Mouse (Mus musculus): ENCODE measurements around the gene Zfp595. TPM values are rescaled to one million over a fixed set of nuclear protein-coding genes. Genes with fewer than 3 reads are reported as not detected.
"Not testable (repeated sequence)": the region's sequence is repeated elsewhere in the genome, so short reads cannot be mapped to it uniquely, and the experiment has no call there.

Gene Zfp595
- total RNA-seq (2021) = 1 to 10 TPM; 2.3 to 2.5 TPM

DNA sequence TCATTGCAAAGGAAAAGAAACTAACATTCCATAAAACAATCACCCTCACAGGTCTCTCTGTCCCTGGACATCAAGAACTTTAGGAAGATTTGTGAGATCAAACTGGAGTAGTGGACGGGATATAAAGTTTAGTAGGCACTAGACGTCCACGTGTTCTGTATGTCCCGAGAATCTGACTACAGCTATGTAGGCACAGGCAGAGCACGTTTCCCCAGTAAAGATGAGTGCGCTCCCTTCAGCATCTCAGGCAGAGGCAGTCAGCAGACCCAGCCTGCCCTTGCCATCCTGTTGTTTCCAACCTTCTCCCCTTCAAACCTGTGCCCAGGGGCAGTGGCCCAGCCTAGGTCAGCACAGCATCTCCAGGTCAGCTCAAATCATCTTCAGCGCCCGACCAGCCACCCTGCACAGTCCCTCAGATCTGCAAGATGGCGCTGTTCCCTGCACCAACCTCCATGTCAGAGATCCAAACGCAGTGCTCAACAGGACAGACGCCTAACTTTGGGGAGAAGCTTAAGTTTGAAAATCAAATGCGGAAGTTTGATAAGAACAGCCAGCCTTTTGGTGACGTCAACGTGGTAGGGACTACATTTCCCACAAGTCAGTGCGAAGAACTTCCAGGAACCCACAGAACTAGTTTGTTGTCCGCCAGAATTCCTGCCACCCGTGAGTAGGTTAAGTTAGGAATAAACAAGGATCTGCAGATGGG, at the start of gene Zfp595:
Gene Zfp595 (minus strand): TSS at position 552 of the 706 bp plus-strand sequence.
- peak; percentile 82 to 83 for DNase-seq (ENCODE audit: extremely low spot score in 1 of 2, low spot score in 2 of 2)
- intact Hi-C loops (cut with DNase I) = no loop called here

DNA sequence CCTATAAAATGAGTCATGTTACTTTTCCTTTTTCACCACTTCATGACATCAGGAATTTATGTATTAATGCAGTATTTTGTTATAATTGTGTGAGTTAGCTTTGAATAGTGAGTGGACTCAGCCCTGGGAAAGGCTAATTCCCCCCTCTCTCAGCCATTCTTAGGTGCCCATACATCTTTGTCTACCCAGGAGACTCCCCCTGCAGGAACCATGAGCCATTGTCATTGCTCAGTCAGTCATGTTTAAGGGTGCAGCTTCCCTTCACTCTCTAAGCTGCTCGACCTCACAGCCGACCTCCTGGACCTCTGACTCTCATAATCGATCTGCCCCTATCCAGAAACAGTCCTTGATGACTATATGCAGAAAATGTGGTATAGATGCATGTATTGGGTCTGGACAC, 43.9 kb upstream of the Zfp595 start:
- intact Hi-C loops (cut with DNase I); DNase-seq (ENCODE audit: extremely low spot score in 1 of 2, low spot score in 2 of 2): not testable (repeated sequence)

DNA sequence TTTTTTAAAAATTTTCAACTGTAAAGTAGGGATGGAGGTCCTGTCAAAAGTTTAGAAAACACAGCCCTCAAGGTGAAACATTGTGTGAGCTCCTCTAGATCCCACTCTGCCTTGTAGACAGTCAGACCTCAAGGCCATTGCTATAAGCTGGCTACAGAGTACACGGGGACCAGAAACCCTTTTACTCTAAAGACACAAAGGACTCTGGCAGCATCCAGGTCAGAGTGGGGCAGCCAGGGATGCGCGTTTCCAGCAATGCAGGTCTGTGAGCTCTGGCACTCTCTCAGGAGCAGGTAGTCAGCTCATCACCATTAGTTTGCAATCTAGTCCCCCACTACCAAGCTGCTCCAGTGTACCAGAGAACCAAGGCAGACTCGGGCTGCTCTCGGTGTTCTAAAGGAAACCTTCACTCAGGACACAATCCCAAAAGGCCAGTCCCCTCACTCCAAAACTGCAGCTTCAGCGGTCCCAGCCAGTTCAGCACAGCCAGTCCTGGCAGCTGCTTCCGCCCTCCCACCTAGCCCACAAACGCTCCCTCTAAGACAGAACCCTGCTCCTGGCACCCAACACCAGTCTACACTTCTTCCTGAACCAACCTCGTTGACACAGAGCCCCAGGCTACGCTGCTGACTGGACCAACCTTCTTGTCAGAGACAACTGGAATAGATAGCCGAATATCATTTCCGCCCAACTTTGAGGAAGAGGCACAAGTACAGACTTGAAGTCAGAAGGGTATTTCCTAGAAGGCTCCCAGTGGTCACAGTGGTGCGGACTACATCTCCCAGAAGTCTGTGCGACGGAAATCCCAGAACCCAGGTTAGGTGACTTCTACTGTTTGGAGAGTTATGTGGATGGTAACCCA, 42.9 kb upstream of the Zfp595 start, which contains the start of the genes Gm28041 and Zfp456:
Gene Gm28041 (minus strand): TSS at position 684 of the 862 bp plus-strand sequence.
Gene Zfp456 (minus strand): TSS at position 761 of the 862 bp plus-strand sequence.
- peak; percentile 51 to 53 for DNase-seq (ENCODE audit: extremely low spot score in 1 of 2, low spot score in 2 of 2)
- intact Hi-C loops (cut with DNase I) = loop anchor here (2.0 kb wide), 1 partner anchor 200 kb away; no protein-coding TSS in a partner anchor

DNA sequence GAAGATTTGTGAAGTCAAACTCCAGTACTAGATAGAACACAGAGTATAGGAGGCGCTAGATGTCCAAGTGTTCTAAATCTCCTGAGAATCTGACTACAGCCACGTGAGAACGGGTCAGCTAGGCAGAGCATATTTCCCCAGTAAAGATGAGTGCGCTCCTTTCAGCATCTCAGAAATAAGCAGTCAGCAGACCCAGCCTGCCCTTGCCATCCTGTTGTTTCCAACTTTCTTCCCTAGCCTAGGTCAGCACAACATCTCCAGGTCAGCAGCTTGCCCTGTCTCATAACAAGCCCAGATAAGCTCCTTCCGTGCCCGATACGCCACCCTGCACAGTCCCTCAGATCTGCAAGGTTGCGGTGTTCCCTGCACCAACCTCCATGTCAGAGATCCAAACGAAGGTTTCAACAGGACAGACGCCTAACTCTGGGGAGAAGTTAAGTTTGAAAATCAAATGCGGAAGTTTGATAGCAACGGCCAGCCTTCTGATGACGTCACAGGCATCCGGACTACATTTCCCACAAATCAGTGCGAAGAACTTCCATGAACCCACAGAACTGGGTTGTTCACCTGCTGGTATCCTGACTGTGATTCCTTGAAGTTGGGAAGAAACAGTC, 27.9 kb upstream of the Zfp595 start, which contains the start of the genes Gm28044 and Zfp953:
Gene Gm28044 (minus strand): TSS at position 406 of the 614 bp plus-strand sequence.
Gene Zfp953 (minus strand): TSS at position 475 of the 614 bp plus-strand sequence.
- intact Hi-C loops (cut with DNase I) = no loop called here
- peak; percentile 89 for DNase-seq (ENCODE audit: extremely low spot score in 1 of 2, low spot score in 2 of 2)

DNA sequence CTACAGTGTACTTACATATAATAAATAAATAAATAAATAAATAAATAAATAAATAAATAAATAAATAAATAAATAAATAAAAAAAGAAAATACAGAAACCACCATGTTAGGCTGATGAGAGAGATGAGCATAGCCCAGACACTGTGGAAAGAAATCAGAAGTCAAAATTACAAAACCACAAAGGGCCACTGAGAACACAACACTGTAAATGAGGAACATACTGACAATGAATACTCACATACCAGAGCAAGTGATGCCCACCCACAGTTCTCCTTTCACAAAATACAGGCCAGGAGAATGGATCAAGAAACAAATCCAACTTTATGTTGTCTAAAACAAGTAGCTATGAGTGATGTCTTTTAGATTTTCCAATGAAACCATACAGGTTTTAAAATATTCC, 19.5 kb upstream of the Zfp595 start:
- DNase-seq (ENCODE audit: extremely low spot score in 1 of 2, low spot score in 2 of 2) = no peak
- intact Hi-C loops (cut with DNase I) = no loop called here

DNA sequence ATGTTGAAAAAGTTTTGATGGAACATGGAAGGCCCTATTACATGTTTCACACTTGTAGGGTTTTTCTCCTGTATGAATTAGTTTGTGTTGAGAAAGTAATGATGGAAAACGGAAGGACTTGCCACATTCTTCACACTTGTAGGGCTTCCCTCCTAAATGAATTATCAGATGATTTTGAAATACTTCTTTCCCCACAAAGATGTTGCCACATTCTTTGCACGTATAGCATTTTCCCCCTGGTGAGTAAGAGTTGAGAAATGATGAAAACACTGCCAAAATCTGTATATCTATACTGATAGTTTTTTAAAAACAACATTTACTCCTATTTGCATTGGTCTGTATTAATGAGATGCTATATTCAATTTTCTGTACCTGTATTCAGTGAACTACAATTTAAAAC, 11.1 kb upstream of the Zfp595 start:
- no peak for DNase-seq (ENCODE audit: extremely low spot score in 1 of 2, low spot score in 2 of 2)
- intact Hi-C loops (cut with DNase I) = no loop called here

DNA sequence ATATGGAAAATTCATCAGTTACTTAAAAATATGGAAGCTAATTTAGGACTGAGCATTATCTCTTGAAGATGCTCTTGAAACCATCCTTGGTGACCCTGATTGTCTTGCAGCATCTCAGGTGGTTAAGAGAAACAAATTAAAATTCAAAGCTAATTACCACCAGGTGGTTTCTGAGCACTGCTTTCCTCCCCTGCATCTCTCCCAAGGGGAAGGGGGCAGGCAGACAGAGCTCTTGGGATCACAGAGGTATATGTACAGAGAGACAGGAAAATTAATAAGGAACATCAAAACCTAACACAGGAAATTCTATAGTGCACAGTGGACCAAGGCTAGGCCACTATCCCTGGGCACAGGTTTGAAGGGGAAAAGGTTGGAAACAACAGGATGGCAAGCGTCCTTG, 507 bp upstream of the Zfp595 start:
- intact Hi-C loops (cut with DNase I) = no loop called here
- no peak for DNase-seq (ENCODE audit: extremely low spot score in 1 of 2, low spot score in 2 of 2)

DNA sequence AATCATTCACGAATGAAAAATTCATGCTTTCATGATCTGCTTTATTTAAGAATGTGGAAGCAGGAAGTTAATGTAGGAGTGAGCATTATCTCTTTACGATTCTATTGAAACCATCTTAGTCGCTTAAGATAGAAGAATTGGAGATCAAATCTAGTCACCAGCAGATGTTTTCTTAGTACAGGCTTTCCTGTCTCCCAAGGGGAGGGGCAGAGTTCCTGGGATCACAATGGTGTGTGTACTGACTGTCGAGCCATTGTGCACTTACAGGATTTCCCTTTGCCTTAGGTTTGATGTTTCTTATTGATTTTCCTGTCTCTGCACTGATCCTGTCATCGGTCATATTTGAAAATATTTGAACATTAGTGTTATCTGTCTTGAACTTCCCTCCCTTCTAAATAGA, 25.7 kb downstream of the Zfp595 start:
- intact Hi-C loops (cut with DNase I) = no loop called here
- DNase-seq (ENCODE audit: extremely low spot score in 1 of 2, low spot score in 2 of 2) = no peak

DNA sequence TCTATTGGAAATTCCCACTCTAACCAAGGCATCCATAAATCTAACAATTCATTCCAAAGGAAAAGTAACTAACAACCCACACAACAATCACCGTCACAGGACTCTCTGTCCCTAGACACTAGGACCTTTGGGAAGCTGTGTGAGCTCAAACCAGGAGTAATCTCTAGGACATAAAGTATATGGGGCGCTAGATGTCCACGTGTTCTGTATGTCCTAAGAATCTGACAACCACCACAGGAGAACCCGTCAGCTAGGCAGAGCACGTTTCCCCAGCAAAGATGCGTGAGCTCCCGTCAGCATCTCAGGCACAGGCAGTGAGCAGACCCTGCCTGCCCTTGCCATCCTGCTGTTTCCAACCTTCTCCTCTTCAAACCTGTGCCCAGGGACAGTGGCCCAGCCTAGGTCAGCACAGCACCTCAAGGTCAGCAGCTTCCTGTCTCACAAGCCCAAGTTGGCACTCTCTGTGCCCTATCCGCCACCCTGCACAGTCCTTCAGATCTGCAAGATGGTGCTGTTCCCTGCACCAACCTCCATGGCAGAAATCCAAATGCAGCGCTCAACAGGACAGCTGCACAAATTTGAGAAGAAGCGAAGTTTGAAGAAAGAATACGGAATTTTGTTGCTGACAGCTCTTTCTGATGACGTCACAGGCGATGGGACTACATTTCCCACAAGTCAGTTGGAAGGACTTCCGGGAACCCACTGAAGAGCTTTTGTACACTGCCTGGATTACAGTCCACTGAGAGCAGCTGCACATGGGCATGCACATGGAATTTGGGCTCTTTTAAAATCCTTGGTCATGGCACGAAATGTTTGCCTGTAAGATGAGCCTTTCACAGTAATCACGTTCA, 26.3 kb downstream of the Zfp595 start, which contains the start of gene Zfp457:
Gene Zfp457 (minus strand): TSS at position 664 of the 851 bp plus-strand sequence.
- intact Hi-C loops (cut with DNase I) = no loop called here
- DNase-seq (ENCODE audit: extremely low spot score in 1 of 2, low spot score in 2 of 2) = peak; percentile 89 to 92

DNA sequence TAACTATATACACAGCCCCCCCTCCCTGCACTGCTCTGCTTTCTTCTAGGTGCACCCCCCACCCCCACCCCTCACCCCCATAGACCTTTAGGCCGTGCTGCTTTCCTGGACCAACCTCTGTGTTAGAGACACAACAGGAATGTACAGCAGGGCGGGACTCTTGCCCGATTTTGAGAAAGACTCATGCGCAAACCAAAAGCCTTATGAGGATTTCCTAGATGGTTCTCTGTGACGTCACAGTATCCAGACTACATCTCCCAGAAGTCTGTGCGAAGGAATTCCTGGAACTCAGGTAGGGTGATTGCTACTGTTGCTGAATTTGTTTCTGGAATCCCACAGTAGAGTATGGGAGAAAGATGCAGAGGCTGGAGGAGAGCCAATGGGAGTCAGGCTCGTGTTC, 54.1 kb downstream of the Zfp595 start, which contains the start of gene Zfp458:
Gene Zfp458 (minus strand): TSS at position 153 of the 400 bp plus-strand sequence.
- DNase-seq (ENCODE audit: extremely low spot score in 1 of 2, low spot score in 2 of 2) = peak in 1 of 2 experiments; percentile 21
- intact Hi-C loops (cut with DNase I) = no loop called here

DNA sequence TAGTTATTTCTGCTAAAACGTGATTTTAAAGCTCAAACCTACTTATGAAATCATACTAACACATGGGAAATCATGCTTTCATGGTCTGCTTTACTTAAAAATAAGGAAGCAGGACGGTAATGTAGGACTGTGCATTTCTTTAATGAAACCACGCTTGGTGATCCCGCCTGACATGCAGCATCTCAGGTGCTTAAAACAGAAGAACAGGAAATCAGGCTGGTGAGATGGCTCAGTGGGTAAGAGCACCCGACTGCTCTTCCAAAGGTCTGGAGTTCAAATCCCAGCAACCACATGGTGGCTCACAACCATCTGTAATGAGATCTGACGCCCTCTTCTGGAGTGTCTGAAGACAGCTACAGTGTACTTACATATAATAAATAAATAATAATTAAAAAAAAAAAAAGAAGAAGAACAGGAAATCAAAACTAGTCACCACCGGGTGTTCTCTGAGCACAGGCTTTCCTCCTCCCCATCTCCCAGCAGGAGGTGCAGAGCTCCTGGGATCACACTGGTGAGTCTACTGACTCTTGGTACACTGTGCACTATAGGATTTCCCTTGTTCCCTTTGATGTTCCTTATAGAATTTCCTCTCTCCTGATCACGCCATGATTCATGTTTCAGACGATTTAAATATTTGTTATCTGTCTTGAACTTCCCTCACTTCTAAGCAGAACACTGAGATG, 62.8 kb downstream of the Zfp595 start:
- DNase-seq (ENCODE audit: extremely low spot score in 1 of 2, low spot score in 2 of 2); intact Hi-C loops (cut with DNase I): not testable (repeated sequence)

DNA sequence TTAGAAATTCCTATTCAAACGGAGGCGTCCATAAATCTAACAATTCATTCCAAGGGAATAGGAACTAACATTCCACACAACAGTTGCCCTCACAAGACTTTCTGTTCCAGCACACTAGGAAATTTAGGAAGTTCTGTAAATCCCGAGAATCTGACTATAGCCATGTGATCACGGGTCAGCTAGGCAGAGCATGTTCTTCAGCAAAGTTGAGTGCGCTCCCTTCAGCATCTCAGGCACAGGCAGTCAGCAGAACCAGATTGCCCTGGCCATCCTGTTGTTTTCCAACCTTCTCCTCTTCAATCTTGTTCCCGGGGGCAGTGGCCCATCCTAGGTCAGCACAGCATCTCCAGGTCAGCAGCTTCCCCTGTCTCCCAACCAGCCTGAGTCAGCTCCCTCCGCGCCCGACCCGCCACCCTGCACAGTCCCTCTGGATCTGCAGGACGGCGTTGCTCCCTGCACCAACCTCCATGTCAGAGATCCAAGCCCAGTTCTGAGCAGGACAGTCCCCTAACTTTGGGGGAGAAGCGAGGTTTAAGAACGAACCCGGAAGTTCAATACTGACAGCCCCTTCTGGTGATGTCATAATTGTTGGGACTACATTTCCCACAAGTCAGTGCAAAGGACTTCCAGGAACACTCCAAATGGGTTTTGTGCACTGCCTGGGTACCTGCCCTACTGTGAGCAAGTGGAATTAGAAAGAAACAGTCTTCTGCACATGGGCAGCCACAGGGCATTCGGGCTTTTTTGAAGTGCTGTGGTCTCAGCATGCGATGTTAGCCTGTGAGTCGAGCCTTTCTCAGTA, 63.6 kb downstream of the Zfp595 start:
- intact Hi-C loops (cut with DNase I) = no loop called here
- peak; percentile 56 to 85 for DNase-seq (ENCODE audit: extremely low spot score in 1 of 2, low spot score in 2 of 2)

Other genes starting within 250 kb of the Zfp595 start
- gene Zfp708, start 234.6 kb downstream of the Zfp595 start, total RNA-seq (2021) = 1 to 10 TPM; 3.0 TPM
- 1 to 10 TPM; 1.2 to 1.7 TPM for gene Gm28557, start 224.0 kb downstream of the Zfp595 start, total RNA-seq (2021)
- gene Rslcan18, start 216.3 kb downstream of the Zfp595 start, total RNA-seq (2021) = not detected
- 10 to 100 TPM in 1 of 2 experiments, 1 to 10 TPM in 1; 9.2 to 11.4 TPM for gene Zfp759, start 210.9 kb downstream of the Zfp595 start, total RNA-seq (2021)
- 1 to 10 TPM; 4.8 to 7.8 TPM for gene Rsl1, start 159.4 kb downstream of the Zfp595 start, total RNA-seq (2021)
- gene Zfp455, start 138.1 kb downstream of the Zfp595 start, total RNA-seq (2021) = 1 to 10 TPM; 2.2 to 3.4 TPM
- gene Zfp458, start 54.1 kb downstream of the Zfp595 start, total RNA-seq (2021) = 10 to 100 TPM; 19.8 to 20.5 TPM
- gene Zfp457, start 26.1 kb downstream of the Zfp595 start, total RNA-seq (2021) = 1 to 10 TPM; 3.2 to 3.6 TPM
- gene Gm28044, start 28.0 kb upstream of the Zfp595 start, total RNA-seq (2021) = not detected
- gene Zfp953, start 28.0 kb upstream of the Zfp595 start, total RNA-seq (2021) = under 1 TPM; 0.63 to 0.64 TPM
- not detected for gene Gm28041, start 43.2 kb upstream of the Zfp595 start, total RNA-seq (2021)
- under 1 TPM; 0.67 to 0.69 TPM for gene Zfp456, start 43.2 kb upstream of the Zfp595 start, total RNA-seq (2021)
- gene Zfp429, start 67.2 kb upstream of the Zfp595 start, total RNA-seq (2021) = 1 to 10 TPM; 1.7 to 2.1 TPM
- gene Zfp459, start 88.8 kb upstream of the Zfp595 start, total RNA-seq (2021) = 1 to 10 TPM; 3.1 to 5.3 TPM
- 10 to 100 TPM in 1 of 2 experiments, 1 to 10 TPM in 1; 9.9 to 12.4 TPM for gene Zfp874a, start 119.1 kb upstream of the Zfp595 start, total RNA-seq (2021)
- gene Zfp874b, start 151.7 kb upstream of the Zfp595 start, total RNA-seq (2021) = 10 to 100 TPM; 14.2 to 15.1 TPM
- gene Zfp58, start 168.0 kb upstream of the Zfp595 start, total RNA-seq (2021) = 1 to 10 TPM; 5.7 to 7.0 TPM
- gene Gm26965, start 193.6 kb upstream of the Zfp595 start, total RNA-seq (2021) = not detected
- gene Zfp87, start 193.6 kb upstream of the Zfp595 start, total RNA-seq (2021) = 10 to 100 TPM; 25.1 to 28.4 TPM
- gene Zfp748, start 221.3 kb upstream of the Zfp595 start, total RNA-seq (2021) = 1 to 10 TPM; 9.5 to 9.6 TPM